Mouse (Mus musculus) frontal cortex, postnatal 10 days (tissue): Measurements from ENCODE around the gene Rtel1.

Source experiments
- DNase-seq, 2 experiments: peaks; one replicate each; pipeline ENCODE4 v3.0.0; 2022; ENCODE audit warnings: low spot score in 2 of 2, mixed read lengths in 1 of 2

The Rtel1 gene

GRCm38 (mm10) chr2:181390136-181390870 lies 70.8 kb downstream of the Rtel1 start:
- no peak for DNase-seq

- DNase-seq: no peak
Measured at GRCm38 (mm10) chr2:181391022-181391421, 71.5 kb downstream of the Rtel1 start.

- DNase-seq: no peak
Measured at GRCm38 (mm10) chr2:181391541-181391940, 72.0 kb downstream of the Rtel1 start.

- DNase-seq: peak in 1 of 2 experiments; percentile 83
Measured at GRCm38 (mm10) chr2:181392600-181393213, 73.2 kb downstream of the Rtel1 start.

- DNase-seq: no peak
Measured at GRCm38 (mm10) chr2:181394086-181394485, 74.5 kb downstream of the Rtel1 start.

- no peak for DNase-seq
Measured at GRCm38 (mm10) chr2:181397207-181397761, 77.7 kb downstream of the Rtel1 start.

GRCm38 (mm10) chr2:181401497-181401896 lies 82.0 kb downstream of the Rtel1 start:
- DNase-seq: no peak

- no peak for DNase-seq
Measured at GRCm38 (mm10) chr2:181403722-181404121, 84.2 kb downstream of the Rtel1 start.
